Mouse (Mus musculus): ENCODE measurements around the gene Cul9.
A peak's percentile ranks its signal among the peaks of the same experiment; 100 is the strongest.
"Not testable (repeated sequence)": the region's sequence is repeated elsewhere in the genome, so short reads cannot be mapped to it uniquely, and the experiment has no call there.

Cul9 gene

GRCm38 (mm10) chr17:46545813-46546564 lies at the start of gene Cul9:
Gene Cul9 (minus strand): TSS chr17:46546388.
- peak; percentile 64 for DNase-seq (ENCODE audit: low spot score)

DNA sequence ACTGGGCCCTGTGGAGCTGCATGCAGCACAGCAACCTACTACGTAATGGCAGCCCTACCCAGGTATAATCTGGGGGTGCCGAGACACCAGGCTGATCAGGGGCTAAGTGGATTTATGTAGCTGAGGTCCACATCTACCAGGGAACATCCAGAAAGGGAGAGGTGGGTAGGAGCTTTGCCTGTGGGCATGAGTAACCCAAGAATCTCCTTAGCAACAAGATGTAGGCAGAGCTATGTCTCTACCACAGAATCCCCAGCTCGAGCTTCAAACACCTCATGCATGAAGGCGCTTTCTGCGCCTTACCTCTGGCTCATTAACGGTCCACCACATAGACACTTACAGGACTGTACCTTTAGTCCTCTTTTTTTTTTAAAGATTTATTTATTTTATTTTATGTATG lies 49.1 kb upstream of the Cul9 start:
- no peak for DNase-seq (ENCODE audit: low spot score)

DNA sequence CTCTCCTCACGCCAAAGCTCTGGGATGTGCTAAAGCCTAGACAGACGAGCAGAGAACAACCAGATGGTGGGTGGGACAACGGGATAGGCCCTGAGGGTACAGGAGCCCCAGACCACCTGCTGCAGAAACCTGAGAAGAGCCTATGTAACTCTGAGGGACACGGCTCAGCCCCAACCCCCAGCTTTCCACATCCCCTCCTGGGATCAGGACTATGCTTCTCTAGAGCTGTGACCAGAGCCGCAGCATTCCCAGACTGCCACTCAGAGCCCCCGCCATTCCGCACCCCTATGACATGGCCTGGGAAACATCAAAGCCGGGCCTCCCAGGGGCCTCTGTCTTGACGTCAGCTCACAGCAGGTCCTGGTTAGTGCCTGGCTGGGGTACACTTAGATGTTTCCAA lies 48.4 kb upstream of the Cul9 start:
- DNase-seq (ENCODE audit: low spot score), result no peak

- DNase-seq (ENCODE audit: low spot score), result no peak
Observed at GRCm38 (mm10) chr17:46593124-46593523, 46.9 kb upstream of the Cul9 start.

GRCm38 (mm10) chr17:46591406-46591805 lies 45.2 kb upstream of the Cul9 start:
- DNase-seq (ENCODE audit: low spot score), result no peak

DNA sequence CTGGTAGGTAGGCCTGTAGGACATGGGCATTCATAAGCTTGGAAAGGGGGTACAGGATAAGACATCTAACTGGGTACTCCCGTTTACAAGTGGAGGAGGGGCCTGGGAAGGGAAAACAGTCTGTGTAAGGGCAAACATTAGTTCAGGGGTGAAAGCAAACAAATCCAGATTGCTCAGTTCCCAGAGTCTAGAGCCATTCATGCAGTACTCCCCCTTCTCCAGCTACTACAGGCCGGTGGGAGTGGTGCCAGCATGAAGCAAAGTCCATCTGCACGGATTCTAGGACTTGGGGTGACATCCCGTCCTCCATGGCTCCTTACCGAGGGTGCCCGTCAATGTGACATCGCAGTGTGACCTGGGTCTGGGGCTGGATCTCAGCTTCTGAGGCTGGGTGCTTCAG lies 44.3 kb upstream of the Cul9 start:
- DNase-seq (ENCODE audit: low spot score), result no peak

- DNase-seq (ENCODE audit: low spot score), result no peak
Observed at GRCm38 (mm10) chr17:46589635-46590314, 43.6 kb upstream of the Cul9 start.

DNA sequence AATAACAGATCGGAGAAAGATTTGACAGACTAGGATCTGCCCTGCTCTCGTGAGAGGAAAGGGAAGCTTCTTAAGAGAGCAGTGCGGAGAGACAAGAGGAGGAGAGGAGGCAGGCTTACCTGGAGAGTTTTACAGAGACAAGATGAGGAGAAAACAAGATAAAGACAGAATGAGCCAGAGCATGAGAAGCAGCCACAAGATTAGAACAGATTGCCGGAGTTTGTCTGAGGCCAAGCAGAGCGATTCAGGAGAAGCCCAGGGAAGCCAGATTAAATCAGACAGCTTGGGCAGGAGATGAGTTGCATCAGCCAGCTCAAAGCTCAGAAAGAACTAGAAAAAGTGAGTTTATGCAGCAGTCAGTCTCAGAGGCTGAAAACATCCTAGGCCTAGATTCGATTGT lies 42.7 kb upstream of the Cul9 start:
- DNase-seq (ENCODE audit: low spot score), result no peak

- no peak for DNase-seq (ENCODE audit: low spot score)
Observed at GRCm38 (mm10) chr17:46588173-46588572, 42.0 kb upstream of the Cul9 start.

DNA sequence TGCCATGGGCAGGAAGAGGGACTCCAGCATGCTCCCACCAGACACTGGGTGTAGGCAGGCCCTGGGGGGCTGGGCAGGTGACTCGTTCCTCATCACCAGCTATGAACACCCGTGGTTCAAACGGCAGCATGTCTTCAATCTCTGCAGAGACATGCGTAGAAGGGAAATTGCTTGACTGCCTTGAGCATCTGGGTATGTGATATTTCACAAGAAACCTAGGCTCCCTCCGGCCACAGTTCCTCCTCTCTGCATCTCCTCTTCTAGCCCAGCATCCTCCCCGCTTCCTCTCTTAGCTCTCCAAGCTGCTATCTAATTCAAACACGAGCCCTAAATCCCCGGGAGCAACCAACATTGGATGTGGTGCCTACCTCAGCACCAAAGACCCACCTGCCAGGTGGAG lies 40.1 kb upstream of the Cul9 start:
- no peak for DNase-seq (ENCODE audit: low spot score)

GRCm38 (mm10) chr17:46578650-46579049 lies 32.5 kb upstream of the Cul9 start:
- no peak for DNase-seq (ENCODE audit: low spot score)

DNA sequence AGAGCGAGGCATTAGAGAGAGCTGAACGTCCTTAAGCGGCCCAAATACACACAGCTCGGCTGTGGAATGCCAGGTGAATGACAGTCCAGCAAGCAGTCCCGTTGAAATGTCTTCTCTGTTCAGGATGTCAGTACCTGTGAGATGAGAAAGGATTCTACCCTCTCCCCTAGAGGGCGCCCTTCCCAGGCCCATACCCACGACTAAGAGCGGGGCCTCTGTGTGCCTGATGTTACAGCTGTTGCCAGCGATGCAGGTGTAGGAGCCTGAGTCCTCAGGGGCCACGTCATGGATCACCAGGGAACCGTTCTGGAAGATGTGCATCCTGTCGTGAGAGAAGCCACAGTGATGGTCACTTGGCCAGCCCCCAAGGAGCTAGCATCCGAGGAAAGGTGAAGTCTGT lies 29.9 kb upstream of the Cul9 start:
- no peak for DNase-seq (ENCODE audit: low spot score)

DNA sequence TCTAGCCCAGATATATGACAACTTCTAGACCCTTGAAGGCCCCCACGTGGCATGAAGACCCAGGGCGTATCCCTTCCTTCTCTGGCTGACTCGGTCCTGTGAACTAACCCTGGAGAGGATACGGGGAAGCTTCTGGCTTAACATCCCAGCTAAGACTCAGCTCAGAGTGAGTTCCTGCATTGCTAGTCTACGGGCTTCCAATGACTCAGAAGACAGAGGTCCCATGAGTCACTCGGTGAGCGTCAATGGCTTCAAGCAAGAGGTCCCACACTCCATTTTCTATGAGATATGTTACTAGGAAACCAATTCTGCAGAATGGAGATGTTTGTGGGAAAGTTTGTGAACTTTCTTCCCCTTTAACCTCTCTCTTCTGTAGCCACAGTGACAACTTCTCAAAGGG lies 28.3 kb upstream of the Cul9 start:
- no peak for DNase-seq (ENCODE audit: low spot score)

- no peak for DNase-seq (ENCODE audit: low spot score)
Observed at GRCm38 (mm10) chr17:46571005-46571404, 24.8 kb upstream of the Cul9 start.

GRCm38 (mm10) chr17:46559146-46559545 lies 13.0 kb upstream of the Cul9 start:
- no peak for DNase-seq (ENCODE audit: low spot score)

DNA sequence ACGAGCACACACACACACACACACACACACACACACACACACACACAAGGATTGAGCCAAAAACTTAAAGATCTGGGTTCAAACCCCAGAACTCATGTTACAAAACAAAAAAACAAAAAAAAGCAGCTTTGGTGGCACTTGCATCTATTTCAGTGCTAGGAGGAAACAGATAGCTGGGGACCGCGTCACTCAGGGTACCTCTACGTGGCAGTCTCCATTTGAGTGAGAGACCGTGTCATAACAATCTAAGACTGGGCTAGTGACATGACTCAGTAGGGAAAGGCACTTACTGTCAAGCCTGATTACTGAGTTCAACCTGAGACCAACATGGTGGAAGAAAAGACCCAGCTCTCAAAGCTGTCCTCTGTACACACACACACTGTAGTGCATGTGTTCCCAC lies 12.0 kb upstream of the Cul9 start:
- no peak for DNase-seq (ENCODE audit: low spot score)

DNA sequence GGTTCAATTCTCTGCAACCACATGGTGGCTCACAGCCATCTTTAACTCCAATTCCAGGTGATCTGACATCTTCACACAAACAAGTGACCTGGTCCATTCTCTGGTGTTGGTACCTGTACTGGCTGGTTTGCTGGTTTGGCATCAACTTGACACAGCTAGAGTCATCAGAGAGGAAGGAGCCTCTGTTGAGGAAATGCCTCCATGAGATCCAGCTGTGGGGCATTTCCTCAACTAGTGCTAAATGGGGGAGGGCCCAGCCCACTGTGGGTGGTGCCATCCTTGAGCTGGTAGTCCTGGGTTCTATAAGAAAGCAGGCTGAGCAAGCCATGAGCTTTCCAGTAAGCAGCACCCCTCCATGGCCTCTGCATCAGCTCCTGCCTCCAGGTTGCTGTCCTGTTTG lies 11.1 kb upstream of the Cul9 start:
- DNase-seq (ENCODE audit: low spot score), result not testable (repeated sequence)

- DNase-seq (ENCODE audit: low spot score), result no peak
Observed at GRCm38 (mm10) chr17:46556584-46556945, 10.4 kb upstream of the Cul9 start.

GRCm38 (mm10) chr17:46555673-46556583 lies 9.7 kb upstream of the Cul9 start, which contains the start of gene Srf:
Gene Srf (minus strand): TSS chr17:46556175.
- peak; percentile 85 for DNase-seq (ENCODE audit: low spot score)

DNA sequence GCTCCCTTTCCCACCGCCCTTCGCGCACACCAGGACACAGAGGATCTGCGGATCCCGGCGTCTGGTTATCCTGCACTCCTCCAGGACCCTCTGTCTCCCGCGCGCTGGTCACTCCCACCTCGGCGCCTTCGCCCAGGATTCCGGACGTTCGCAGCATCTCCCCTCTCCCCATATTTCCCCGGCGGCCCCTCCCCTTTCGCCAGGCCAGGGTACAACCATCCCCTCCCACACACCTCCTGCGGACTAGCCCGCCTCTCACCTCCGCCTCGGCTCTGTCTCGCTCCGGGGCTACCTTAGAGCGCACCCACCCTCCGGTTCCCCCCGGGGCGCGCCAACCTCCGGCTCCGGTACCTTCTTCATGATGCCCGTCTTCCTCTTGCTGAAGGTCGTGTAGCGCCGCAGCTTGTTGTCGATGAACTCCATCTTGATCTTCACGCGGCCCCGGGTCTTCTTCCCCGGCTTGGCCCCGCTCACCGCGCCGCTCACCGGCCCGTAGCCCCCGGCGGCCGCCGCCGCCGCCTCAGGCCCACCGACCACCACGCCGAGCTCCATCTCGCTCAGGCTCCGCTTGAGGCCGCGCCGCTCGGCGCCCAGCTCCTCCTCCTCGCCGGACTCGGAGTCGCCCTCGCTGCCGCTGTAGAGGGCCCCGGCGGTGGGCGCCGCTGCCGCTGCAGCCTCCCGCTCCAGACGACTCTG lies 8.9 kb upstream of the Cul9 start:
- no peak for DNase-seq (ENCODE audit: low spot score)

DNA sequence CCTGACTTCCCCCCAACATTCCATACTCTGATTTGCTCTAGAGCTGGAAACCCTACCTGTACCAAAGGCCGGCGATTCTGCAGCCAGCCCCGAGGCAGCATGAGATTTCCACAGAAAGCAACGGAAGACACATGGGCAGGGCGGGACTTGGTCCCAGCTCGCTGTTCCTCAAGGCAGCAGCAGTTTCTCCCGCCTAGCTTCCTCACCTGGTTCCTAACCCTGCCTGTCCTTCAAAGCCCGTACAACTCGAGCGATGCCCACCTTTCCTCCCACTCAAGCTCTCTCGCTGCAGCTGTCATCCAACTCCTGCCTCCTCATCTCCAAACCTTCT lies 8.4 kb upstream of the Cul9 start:
- DNase-seq (ENCODE audit: low spot score), result no peak

DNA sequence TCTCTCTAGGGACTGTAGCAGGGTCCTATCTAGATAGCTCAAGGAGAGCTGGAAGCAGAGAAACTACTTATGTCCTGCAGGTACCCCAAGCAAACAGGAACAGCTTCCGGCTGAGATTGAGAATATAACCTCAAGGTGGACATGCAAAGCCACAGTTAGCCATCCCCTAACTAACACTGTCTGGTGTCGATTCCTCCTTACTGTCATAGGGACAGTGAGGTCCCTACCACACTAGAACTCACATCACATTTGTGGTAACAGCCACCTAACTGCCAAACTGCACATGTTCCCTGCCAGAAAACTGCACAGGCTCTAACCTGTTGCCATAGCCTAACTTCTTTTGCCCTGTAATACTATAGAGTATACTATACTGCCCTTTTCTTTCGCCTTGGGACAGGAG lies 7.7 kb upstream of the Cul9 start:
- no peak for DNase-seq (ENCODE audit: low spot score)

Data from urinary bladder, postnatal 25 days (tissue).